Mouse (Mus musculus) small intestine, adult 2 months (tissue): Measurements from ENCODE around the gene Tspan12.

Experiments used
- CTCF ChIP-seq: fragments of 200-500 bp; IDR thresholded peaks from 2 replicates; pipeline ENCODE4 v1.5.1; 2012; ENCODE audit warnings: low read depth, mild to moderate bottlenecking, control low read depth, inconsistent platforms, low read length, moderate library complexity, mixed read lengths; ENCODE audit not compliant: insufficient replicate concordance, insufficient read length; ENCODE audit errors: extremely low read depth
- POLR2A ChIP-seq: fragments of 200-500 bp; IDR thresholded peaks from 2 replicates; pipeline ENCODE4 v1.6.1; 2012; ENCODE audit warnings: low read depth, mild to moderate bottlenecking, control low read depth, inconsistent platforms, low read length, moderate library complexity

- TF ChIP-seq CTCF, result no peak
- no peak for TF ChIP-seq POLR2A
Observed at GRCm38 (mm10) chr6:21829930-21830329, 22.4 kb downstream of the Tspan12 start.
